In the genomic region with DNA sequence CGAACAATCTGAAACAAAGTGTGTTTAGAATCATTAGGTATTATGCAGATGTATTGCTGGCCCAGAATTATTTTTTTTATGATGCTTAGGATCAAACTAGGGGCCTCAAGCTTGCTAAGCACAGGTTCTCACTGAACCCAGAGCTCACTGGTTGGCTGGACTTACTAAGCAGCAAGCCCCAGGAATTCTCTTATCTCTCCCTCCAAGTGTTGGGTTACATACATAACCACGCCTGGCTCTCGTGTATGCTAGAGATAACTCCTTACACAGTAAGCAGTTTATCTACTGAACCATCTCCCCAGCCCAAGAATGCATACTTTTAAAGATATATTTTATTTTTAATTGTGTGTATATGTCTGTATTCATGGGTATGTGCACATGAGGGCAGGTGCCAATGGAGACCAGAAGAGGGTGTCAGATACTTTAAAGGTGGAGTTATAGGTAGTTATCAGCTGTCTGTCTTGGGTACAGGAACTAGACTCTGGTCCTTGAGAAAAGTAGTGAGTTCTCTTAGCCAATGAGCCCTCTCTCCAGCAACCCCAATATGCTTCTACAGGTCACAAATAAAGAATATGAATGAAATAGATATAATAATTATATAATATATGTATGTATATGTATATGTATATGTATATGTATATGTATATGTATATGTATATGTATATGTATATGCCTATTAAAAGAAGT, we compare ENCODE assay signal across 21 mouse cellular contexts.
DNase-seq lines count a peak whose midpoint lies in the region; ATAC-seq and TF ChIP-seq lines count a peak whose summit lies in the region.
"Had no signal": no experiment of that assay in that cellular context is flagged by ENCODE, and none has a peak within 500 bp of the region (broad histone marks: within the 10 kb centered on the region; RNA-seq: fewer than 3 reads in every experiment).

No protein-coding gene starts in this region.

- no peak for TF ChIP-seq CTCF in G1E (IDR thresholded peaks at IDR 0.05; ENCODE audit: low read depth, low read length)

- 34% methylated on average over 3 of the region's 3 CpGs for WGBS in liver, embryonic 11.5 days
- WGBS in forebrain, embryonic 11.5 days: 85% methylated on average over 3 of the region's 3 CpGs
- WGBS in forebrain, embryonic 14.5 days: 86% methylated on average over 3 of the region's 3 CpGs

- H3K27me3 ChIP-seq in G1E (ENCODE audit: insufficient read depth, low read length): no peaks in the 10 kb centered on the region
- H3K27me3 ChIP-seq in liver, embryonic 11.5 days (replicated peaks; ENCODE audit: control insufficient read depth, insufficient read depth, low read length): no peaks in the 10 kb centered on the region
- no peaks in the 10 kb centered on the region for H3K27me3 ChIP-seq in forebrain, embryonic 11.5 days (ENCODE audit: control insufficient read depth, insufficient read depth, low read length)
- no peaks in the 10 kb centered on the region for H3K27me3 ChIP-seq in forebrain, embryonic 14.5 days (replicated peaks; ENCODE audit: control insufficient read depth, insufficient read depth, low read length)
- H3K27me3 ChIP-seq: embryonic facial prominence, embryonic 15.5 days; heart, embryonic 13.5 days; midbrain, embryonic 13.5 days had no signal

- H3K9ac ChIP-seq in liver, embryonic 11.5 days (ENCODE audit: low read depth, low read length): no peak overlapping the region
- H3K9ac ChIP-seq in forebrain, embryonic 11.5 days (ENCODE audit: low read length): no peak overlapping the region
- no peak overlapping the region for H3K9ac ChIP-seq in forebrain, embryonic 14.5 days (ENCODE audit: low read length)
- H3K9ac ChIP-seq: embryonic facial prominence, embryonic 15.5 days; heart, embryonic 13.5 days; midbrain, embryonic 13.5 days had no signal

- ATAC-seq in G1E (ENCODE audit: extremely low read depth, insufficient number of reproducible peaks, low FRiP score, poor library complexity, severe bottlenecking): peak; percentile 94
- peak; percentile 97 for ATAC-seq in liver, embryonic 11.5 days (replicated peaks; ENCODE audit: low FRiP score)
- ATAC-seq in megakaryocyte-erythroid progenitor cell, adult 5-6 weeks (replicated peaks; ENCODE audit: low FRiP score, low TSS enrichment, poor library complexity, severe bottlenecking): peak; percentile 96
- no peak for ATAC-seq in forebrain, embryonic 11.5 days (replicated peaks; ENCODE audit: low FRiP score)
- no peak for ATAC-seq in forebrain, embryonic 14.5 days
- ATAC-seq: activated CD4-positive, CD25-positive, alpha-beta regulatory T cell, adult 4 months; forebrain, embryonic 16.5 days; midbrain, embryonic 13.5 days had no signal

- H3K36me3 ChIP-seq in G1E (replicated peaks): no peaks in the 10 kb centered on the region
- H3K36me3 ChIP-seq in liver, embryonic 11.5 days (ENCODE audit: control insufficient read depth, insufficient read depth, low read length): no peaks in the 10 kb centered on the region
- H3K36me3 ChIP-seq in forebrain, embryonic 11.5 days (ENCODE audit: control insufficient read depth, insufficient read depth, low read length): no peaks in the 10 kb centered on the region
- H3K36me3 ChIP-seq in forebrain, embryonic 14.5 days (ENCODE audit: control insufficient read depth, insufficient read depth, low read length): no peaks in the 10 kb centered on the region
- H3K36me3 ChIP-seq: embryonic facial prominence, embryonic 15.5 days; heart, embryonic 13.5 days; midbrain, embryonic 13.5 days had no signal

- peak overlapping the region; percentile 25; the same call in 1 of the 2 replicates for H3K4me2 ChIP-seq in liver, embryonic 11.5 days
- no peak overlapping the region for H3K4me2 ChIP-seq in forebrain, embryonic 11.5 days (ENCODE audit: low read depth, low read length, severe bottlenecking)
- no peak overlapping the region for H3K4me2 ChIP-seq in forebrain, embryonic 14.5 days (ENCODE audit: low read length)
- H3K4me2 ChIP-seq: embryonic facial prominence, embryonic 15.5 days; heart, embryonic 13.5 days; midbrain, embryonic 13.5 days had no signal

- H3K9me3 ChIP-seq in G1E (replicated peaks): no peaks in the 10 kb centered on the region
- H3K9me3 ChIP-seq in liver, embryonic 11.5 days (ENCODE audit: control insufficient read depth, low read length): no peaks in the 10 kb centered on the region
- no peaks in the 10 kb centered on the region for H3K9me3 ChIP-seq in forebrain, embryonic 11.5 days (ENCODE audit: control insufficient read depth, low read length)
- no peaks in the 10 kb centered on the region for H3K9me3 ChIP-seq in forebrain, embryonic 14.5 days (replicated peaks; ENCODE audit: control insufficient read depth, low read length)
- H3K9me3 ChIP-seq: embryonic facial prominence, embryonic 15.5 days; heart, embryonic 13.5 days; midbrain, embryonic 13.5 days had no signal

- H3K27ac ChIP-seq in liver, embryonic 11.5 days (ENCODE audit: low read depth, low read length): peak overlapping the region; percentile 68
- no peak overlapping the region for H3K27ac ChIP-seq in forebrain, embryonic 11.5 days (ENCODE audit: low read depth, low read length)
- H3K27ac ChIP-seq in forebrain, embryonic 14.5 days (ENCODE audit: low read depth, low read length): no peak overlapping the region
- H3K27ac ChIP-seq: embryonic facial prominence, embryonic 15.5 days; heart, embryonic 13.5 days; midbrain, embryonic 13.5 days had no signal

- peaks cover 52% of the 10 kb centered on the region for H3K4me1 ChIP-seq in G1E (ENCODE audit: insufficient read depth, low read depth, low read length)
- H3K4me1 ChIP-seq in liver, embryonic 11.5 days (replicated peaks; ENCODE audit: control insufficient read depth, insufficient read depth, low read length): peaks cover 33% of the 10 kb centered on the region
- H3K4me1 ChIP-seq in forebrain, embryonic 11.5 days (replicated peaks; ENCODE audit: control insufficient read depth, insufficient read depth, low read length): no peaks in the 10 kb centered on the region
- no peaks in the 10 kb centered on the region for H3K4me1 ChIP-seq in forebrain, embryonic 14.5 days (ENCODE audit: control insufficient read depth, insufficient read depth, low read length)
- H3K4me1 ChIP-seq: heart, embryonic 13.5 days; midbrain, embryonic 13.5 days had no signal

- H3K4me3 ChIP-seq in G1E (ENCODE audit: low read depth, low read length): no peak overlapping the region
- H3K4me3 ChIP-seq in liver, embryonic 11.5 days (ENCODE audit: low read depth, low read length): no peak overlapping the region
- no peak overlapping the region for H3K4me3 ChIP-seq in forebrain, embryonic 11.5 days (ENCODE audit: low read depth, low read length)
- no peak overlapping the region for H3K4me3 ChIP-seq in forebrain, embryonic 14.5 days (ENCODE audit: low read depth, low read length)
- H3K4me3 ChIP-seq: embryonic facial prominence, embryonic 15.5 days; heart, embryonic 13.5 days; midbrain, embryonic 13.5 days; myocyte had no signal

- peak; percentile 44 for DNase-seq in G1E (ENCODE audit: low spot score)
- peak; percentile 69 for DNase-seq in c-Kit-negative CD71-positive TER-119-positive erythroid progenitor cells, embryonic 14.5 days (ENCODE audit: low read depth, low spot score)
- DNase-seq in liver, embryonic 11.5 days (ENCODE audit: low spot score): no peak
- DNase-seq in layer of hippocampus, postnatal 10 days (ENCODE audit: low spot score in 2 of 2): no peak
- DNase-seq in forebrain, embryonic 11.5 days (ENCODE audit: low spot score): no peak
- no peak for DNase-seq in forebrain, embryonic 14.5 days (ENCODE audit: low spot score)
- DNase-seq: adrenal gland, postnatal 36 days; cerebellum, adult 11 months; gastrocnemius, postnatal 14 days; kidney, adult 11 months; kidney, postnatal 25 days; layer of hippocampus, adult 9-11 months; lung, postnatal 36 days; thymus, adult 18-20 months had no signal

Comparison
In these comparisons a context has a peak if more than half of its experiments do, and no peak if none do; other contexts are left out.
1. ATAC-seq: peak in G1E (single experiment), liver, embryonic 11.5 days (single experiment) and megakaryocyte-erythroid progenitor cell, adult 5-6 weeks (single experiment); none in forebrain, embryonic 11.5 days (single experiment) and forebrain, embryonic 14.5 days (single experiment).
2. DNase-seq: peak in G1E (single experiment) and c-Kit-negative CD71-positive TER-119-positive erythroid progenitor cells, embryonic 14.5 days (single experiment); none in liver, embryonic 11.5 days (single experiment), layer of hippocampus, postnatal 10 days (0 of 2), forebrain, embryonic 11.5 days (single experiment) and forebrain, embryonic 14.5 days (single experiment).